Mouse (Mus musculus) natural killer cell, adult 2 months (primary cell): ENCODE results near the gene Dmap1.

ENCODE experiments used
- DNase-seq, 2 experiments: peaks; one replicate each; pipeline ENCODE4 v3.0.0; 2022; ENCODE audit warnings: low spot score in 2 of 2

Gene Dmap1

DNA sequence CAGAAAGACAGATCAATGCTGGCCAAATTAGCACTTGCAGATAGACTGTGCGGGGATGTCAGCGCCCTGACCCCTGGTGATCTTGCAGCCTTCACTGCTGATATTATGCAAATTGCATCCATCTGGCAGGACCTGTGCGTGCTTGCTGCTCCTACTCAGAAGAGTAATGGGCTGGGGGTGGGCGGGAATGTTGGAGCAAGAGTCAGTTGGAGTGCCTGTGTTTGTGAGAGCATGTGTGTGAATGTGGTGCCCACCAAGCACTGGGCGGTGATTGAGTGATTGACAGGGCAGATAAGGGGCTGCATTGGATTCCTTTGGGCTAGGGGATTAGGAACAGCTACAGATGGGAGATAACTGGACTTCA, 26.6 kb downstream of the Dmap1 start:
- no peak for DNase-seq

GRCm38 (mm10) chr4:117654703-117655499, 27.2 kb downstream of the Dmap1 start:
- no peak for DNase-seq

GRCm38 (mm10) chr4:117654016-117654702, 27.9 kb downstream of the Dmap1 start:
- DNase-seq, result no peak

GRCm38 (mm10) chr4:117652727-117653126, 29.3 kb downstream of the Dmap1 start:
- DNase-seq, result no peak

GRCm38 (mm10) chr4:117651626-117652101, 30.4 kb downstream of the Dmap1 start:
- DNase-seq, result no peak

- no peak for DNase-seq
Observed at GRCm38 (mm10) chr4:117646926-117647755, 34.9 kb downstream of the Dmap1 start.

DNA sequence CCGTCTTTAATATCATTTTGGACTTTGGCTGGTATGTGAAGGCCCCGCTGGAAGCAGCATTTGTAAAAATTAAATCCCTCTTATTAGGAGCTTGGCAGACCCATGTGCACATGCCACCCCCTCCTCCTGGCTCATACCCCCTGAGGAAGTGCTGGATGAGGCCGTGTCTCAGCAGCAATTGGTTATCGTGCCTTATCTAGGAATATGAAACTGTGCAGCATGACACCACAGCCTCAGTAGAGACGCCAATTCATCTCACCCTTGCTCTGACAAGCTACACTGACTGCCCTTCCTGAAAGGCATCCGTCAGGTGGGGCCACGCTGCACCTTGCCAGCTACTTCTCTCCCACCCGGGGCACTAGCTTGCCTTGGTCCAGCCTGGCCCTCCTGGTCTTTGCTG, 35.6 kb downstream of the Dmap1 start:
- DNase-seq, result no peak

GRCm38 (mm10) chr4:117645859-117646258, 36.2 kb downstream of the Dmap1 start:
- DNase-seq, result no peak

GRCm38 (mm10) chr4:117645031-117645435, 37.0 kb downstream of the Dmap1 start:
- DNase-seq, result no peak

- no peak for DNase-seq
Observed at GRCm38 (mm10) chr4:117641804-117642203, 40.3 kb downstream of the Dmap1 start.

DNA sequence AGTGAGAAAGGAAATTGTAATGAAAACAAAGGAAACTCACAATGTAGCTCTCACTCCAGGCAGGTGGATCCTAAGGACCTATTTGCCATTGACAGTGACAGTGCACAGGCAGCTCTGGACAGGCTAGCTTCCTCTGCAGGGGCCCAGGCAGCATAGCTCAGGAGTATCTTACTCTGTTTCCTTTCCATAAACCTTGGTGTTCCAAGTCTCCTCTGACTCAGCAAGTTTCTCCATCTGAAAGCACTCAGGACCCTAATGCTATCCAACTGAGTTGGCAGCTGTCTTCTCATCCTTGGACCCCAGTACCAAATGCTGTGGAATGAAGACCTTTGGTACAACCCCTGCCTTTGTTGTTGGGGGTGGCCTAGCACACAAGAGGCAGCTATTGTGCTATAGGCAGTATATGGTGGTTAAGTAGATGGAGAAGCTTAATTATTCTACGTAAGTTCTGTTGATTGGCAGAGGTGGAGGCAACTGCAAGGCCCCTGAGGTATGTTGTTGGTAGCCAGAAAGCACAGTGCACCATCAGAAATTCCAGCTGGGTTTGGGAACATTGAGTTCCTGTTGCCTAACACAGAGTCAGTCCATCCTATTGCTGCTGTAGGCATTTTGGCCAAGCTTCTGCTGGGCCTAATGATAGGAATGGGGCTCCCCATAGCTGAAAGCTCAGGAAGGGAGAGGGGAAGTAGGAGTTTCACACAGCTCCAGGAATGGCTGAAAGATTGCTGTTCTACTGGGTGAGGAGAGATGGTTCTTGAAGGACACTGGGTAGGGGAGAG, 41.0 kb downstream of the Dmap1 start:
- no peak for DNase-seq

DNA sequence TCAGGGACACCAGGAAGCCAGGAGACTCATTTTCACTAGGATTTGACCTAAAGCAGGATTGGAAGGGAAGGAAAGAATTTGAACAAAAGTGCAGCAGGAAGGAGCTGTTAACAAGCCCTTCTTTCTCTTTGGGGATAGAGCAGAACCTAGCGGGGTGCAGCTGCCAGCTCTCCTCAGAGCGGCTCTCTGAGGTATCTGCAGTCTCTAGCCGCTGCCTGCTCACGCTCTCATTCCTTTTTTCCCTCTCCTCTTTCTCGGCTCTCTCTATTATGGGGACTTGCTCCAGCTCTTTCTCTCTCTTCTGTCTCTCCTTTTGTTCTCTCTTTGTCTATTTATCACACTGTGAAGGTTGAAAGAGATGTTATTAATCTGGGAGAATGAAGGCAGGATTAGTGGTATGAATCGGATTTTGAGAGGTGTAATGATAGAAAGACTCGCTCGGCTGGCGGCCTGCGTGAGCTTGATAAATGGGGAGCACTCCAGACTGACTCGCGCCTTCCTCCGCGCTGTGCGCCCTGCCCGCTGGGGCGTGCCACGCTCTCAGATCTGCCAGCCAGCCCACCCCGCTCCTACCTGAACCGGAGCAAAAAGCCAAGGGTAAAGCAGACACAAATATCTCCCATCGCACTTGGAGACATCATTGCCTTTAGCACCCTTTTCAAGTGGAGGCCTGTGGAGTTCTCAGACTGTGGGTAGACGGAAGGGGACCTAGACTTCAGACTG, 45.0 kb downstream of the Dmap1 start:
- no peak for DNase-seq

- no peak for DNase-seq
Observed at GRCm38 (mm10) chr4:117636152-117636551, 45.9 kb downstream of the Dmap1 start.

DNA sequence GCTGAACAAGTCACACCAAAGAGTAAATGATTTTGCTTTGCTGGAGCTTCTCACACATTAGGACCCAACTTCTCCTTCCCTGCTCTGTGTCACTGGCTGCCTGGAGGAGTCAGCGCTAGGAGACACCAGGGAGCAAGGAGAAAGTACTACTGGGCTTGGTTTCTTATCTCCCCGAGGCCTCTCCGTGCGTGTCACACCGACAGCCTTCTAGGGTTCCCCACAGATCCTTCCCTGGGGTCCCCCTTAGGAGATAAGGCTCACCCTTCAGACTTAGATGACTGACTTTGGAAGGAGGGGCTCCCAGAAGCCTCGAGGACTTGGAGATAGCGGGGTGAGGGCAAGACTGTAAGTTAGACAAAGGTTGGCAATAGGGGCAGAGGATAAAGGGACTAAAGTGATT, 47.4 kb downstream of the Dmap1 start:
- no peak for DNase-seq

DNA sequence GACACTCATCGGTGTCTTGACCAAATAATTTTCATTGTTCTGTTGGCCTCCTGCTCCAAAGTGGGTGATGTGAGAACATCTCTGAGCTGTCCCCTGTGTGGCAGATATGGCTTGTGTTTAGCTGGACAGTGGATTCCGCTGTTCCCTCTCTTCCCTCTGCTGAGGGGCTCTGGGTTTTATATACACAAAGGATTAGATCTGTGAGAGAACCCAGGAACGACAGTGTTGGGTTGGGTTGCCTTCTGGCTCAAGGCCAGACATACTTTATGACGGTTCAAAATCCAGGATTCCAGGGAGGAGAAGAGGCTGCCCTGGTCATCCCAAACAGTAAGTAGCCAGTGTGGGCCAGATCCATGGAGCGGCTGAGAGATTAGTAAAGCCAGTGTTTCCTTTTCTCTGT, 48.5 kb downstream of the Dmap1 start:
- DNase-seq, result no peak

GRCm38 (mm10) chr4:117630053-117630670, 51.9 kb downstream of the Dmap1 start:
- no peak for DNase-seq

DNA sequence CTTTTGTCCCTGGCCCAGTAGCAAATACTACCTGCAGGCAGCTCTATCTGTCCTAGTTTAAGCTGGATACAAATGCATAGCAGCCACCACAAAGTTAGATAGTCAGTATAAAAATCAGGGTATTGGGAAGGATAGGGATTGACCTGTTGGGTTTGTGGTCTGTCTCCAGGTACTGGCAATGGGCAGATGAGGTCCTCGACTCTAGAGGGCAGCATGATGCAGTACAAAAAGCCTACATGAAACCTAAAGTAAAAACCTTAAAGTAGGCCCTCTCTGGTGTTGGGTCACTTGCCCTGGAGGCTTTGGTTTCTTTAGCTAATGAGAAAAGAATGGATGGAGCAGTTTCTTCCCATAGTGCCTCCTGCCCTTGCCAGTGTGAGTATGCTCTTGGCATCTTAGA, 53.6 kb downstream of the Dmap1 start:
- DNase-seq, result no peak
